Mouse (Mus musculus) liver, adult 2 months (tissue): ENCODE data around the gene Gm11037.

Experiments used
- CTCF ChIP-seq: fragments of 200-500 bp; IDR thresholded peaks from 2 replicates; pipeline ENCODE4 v1.5.1; 2011; ENCODE audit warnings: low read depth, low read length, control low read depth
- POLR2A ChIP-seq: fragments of 200-500 bp; IDR thresholded peaks from 2 replicates; pipeline ENCODE4 v1.6.1; 2011; ENCODE audit warnings: low read length, control low read depth; ENCODE audit not compliant: insufficient read depth; ENCODE audit errors: extremely low read depth

DNA sequence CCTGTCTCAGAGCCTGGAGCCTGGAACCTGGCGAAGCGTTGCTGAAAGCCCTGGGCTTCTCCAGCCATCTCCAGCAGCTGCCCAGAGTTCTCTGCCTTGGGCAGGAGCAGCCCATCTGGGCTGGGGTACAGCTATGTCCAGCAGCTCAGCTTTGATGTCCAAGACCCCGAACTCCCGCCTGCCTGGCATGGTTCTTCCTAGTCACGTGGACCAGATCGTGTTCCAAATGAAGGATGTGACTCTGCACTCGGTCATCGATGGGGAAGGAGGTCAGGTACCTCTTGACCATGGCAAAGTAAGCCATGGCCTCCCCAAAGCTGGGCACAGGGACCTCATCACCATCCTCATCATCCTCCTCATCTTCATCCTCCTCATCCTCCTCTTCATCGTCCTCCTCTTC lies 44.6 kb downstream of the Gm11037 start:
- TF ChIP-seq CTCF (no peak), POLR2A (no peak)
